Mouse (Mus musculus): ENCODE data around the gene Myof. TPM values are rescaled to one million over a fixed set of nuclear protein-coding genes. Genes with fewer than 3 reads are reported as not detected.

The Myof gene
- polyA plus RNA-seq, 1 experiment from 2014 or later, result 2.6 TPM

DNA sequence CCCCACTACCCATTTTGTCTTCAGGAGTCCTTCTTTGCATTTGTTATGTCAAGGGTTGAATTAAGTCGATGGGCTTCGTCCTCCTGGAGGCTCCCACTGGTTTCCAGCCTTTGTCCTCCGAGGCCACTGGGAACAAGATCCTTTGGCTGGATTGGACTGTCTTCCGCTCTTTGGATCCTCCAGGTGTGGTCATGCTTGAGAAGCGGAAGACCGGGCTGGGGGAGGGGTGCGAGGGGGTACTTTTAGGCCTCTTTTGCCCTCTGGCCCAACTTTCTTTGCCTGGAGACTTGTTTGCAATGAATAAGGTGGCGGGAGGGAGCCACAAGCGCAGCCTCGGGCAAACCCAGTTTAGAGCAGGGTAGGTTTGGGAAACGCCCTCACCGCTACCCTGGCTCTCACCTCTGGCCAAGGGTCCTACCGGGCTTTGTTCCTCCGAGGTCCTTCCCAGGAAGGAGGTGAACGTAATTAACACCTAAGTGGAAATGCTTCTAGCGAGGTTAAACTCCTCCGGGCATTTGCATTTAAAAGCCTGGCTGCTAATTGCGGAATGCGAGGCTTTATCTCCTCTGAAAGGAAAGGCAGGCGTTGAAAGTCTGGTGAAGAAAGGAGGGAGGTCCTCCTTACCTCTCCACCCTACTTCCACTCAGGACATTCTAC lies 165.7 kb downstream of the Myof start:
- 6% methylated on average over 20 of the region's 20 CpGs for WGBS
- Histone ChIP-seq H3K27ac (no peak overlapping the region), H3K4me1 (replicated peaks) (peaks cover 16% of the 10 kb centered on the region), H3K9ac (no peak overlapping the region), H3K4me2 (peak overlapping the region; percentile 40), H3K27me3 (peaks cover 70% of the 10 kb centered on the region), H3K9me3 (no peaks in the 10 kb centered on the region), H3K36me3 (no peaks in the 10 kb centered on the region), H3K4me3 (0 out of 2 replicates have a peak overlapping the region, but pooled peaks have one; percentile 15)
- no peak for ATAC-seq (ENCODE audit: low FRiP score)

DNA sequence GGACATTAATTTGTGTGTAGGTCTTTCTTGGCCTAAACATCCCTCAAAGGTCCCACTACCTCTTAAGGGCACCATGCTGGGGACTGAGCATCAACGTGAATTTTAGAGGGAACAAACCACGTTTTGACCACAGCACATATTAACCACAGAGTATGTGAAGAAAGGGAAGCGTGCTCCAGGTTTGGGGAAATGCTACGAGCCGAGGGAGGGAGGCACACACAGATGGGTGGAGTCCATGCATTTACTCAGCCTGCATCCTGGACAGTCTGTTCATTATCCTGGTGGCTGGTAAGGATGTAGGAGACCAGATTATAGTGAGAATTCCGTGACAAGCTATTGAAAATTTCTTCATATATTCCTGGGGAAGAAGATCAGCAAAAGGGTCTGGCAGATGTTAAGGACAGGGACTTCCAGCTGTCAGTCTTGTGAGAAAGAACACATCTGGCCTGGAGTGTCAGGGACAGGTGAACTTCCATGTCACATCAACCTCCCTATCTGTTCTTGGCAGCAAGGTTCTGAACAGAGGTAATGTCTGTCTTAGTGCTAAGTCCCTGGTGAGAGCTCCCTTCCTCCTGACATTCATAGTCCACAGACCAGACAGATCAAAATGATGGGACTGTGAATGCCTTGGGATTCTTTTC lies 166.7 kb downstream of the Myof start:
- no peak for ATAC-seq (ENCODE audit: low FRiP score)
- no peak overlapping the region for H3K27ac ChIP-seq
- H3K9ac ChIP-seq, result no peak overlapping the region
- no peaks in the 10 kb centered on the region for H3K36me3 ChIP-seq
- H3K27me3 ChIP-seq, result peaks cover 67% of the 10 kb centered on the region
- H3K4me3 ChIP-seq, result no peak overlapping the region
- WGBS, result 60% methylated on average over 6 of the region's 6 CpGs
- H3K4me2 ChIP-seq, result no peak overlapping the region
- H3K4me1 ChIP-seq (replicated peaks), result peaks cover 16% of the 10 kb centered on the region
- no peaks in the 10 kb centered on the region for H3K9me3 ChIP-seq

DNA sequence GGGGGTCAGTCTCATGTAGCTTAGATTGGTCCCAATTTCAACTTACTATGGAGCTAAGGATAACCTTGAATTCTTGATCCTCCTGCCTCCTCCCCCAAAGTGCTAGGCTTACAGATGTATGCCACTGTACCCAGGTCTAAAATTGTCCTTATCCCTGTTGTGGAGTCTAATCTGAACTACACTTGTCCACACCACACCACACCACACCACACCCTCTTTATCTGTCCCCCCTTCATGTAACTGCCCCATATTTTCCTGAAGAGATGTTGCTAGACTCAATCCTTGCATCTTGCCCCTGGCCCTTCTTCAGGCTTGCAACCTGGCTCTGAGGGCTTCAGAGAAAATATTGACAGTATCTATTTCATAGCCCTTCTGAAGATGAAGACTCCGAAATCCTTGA lies 169.9 kb downstream of the Myof start:
- 88% methylated on average over 1 of the region's 1 CpGs for WGBS
- Histone ChIP-seq H3K4me3 (no peak overlapping the region), H3K9me3 (no peaks in the 10 kb centered on the region), H3K4me1 (replicated peaks) (peaks cover 12% of the 10 kb centered on the region), H3K4me2 (no peak overlapping the region), H3K27me3 (peaks cover 36% of the 10 kb centered on the region), H3K9ac (no peak overlapping the region), H3K27ac (no peak overlapping the region), H3K36me3 (no peaks in the 10 kb centered on the region)
- no peak for ATAC-seq (ENCODE audit: low FRiP score)

DNA sequence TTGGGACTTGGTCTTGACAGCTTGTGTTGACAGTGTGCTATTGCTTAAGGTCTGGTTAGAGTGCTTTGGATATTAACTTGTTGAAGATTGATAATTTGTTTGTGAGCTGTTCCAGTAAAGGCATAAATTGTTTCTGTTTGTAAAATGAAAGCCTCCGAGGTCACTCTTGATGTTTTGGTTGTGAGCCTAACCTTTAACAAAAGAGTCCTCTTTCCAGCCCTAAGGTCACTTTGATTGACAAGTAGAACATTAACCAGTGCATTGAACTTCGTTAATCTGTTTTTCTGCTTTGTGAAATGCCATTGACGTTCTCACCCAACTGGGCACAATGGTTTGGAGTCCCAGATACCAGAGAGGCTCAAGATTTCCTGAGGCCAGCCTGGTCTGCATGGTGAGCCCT lies 175.8 kb downstream of the Myof start:
- no peaks in the 10 kb centered on the region for H3K36me3 ChIP-seq
- no peak for ATAC-seq (ENCODE audit: low FRiP score)
- H3K4me2 ChIP-seq, result no peak overlapping the region
- H3K27ac ChIP-seq, result no peak overlapping the region
- no peaks in the 10 kb centered on the region for H3K4me1 ChIP-seq (replicated peaks)
- no peak overlapping the region for H3K9ac ChIP-seq
- no peak overlapping the region for H3K4me3 ChIP-seq
- 69% methylated on average over 3 of the region's 3 CpGs for WGBS
- H3K27me3 ChIP-seq, result no peaks in the 10 kb centered on the region
- H3K9me3 ChIP-seq, result no peaks in the 10 kb centered on the region

DNA sequence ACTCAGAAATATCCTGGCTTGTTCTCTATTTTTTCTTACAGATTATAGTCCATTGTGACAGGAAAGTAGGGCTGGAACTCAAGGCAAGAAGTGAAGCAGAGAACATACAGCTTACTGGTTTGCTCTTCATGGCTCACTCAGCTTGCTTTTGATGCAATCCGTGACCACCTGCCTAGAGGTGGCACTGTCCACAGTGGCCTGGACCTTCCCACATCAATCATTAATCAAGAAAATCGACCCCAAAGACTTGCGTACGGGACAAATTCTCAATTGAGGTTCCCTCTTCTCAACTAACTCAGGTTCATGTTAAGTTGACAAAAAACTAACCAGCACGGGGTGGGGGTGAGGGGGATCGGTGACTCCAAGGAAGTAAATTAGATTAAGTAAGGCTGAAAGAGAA lies 176.4 kb downstream of the Myof start:
- H3K4me1 ChIP-seq (replicated peaks), result no peaks in the 10 kb centered on the region
- no peaks in the 10 kb centered on the region for H3K9me3 ChIP-seq
- no peak overlapping the region for H3K4me2 ChIP-seq
- no peak overlapping the region for H3K4me3 ChIP-seq
- no peaks in the 10 kb centered on the region for H3K27me3 ChIP-seq
- no peak for ATAC-seq (ENCODE audit: low FRiP score)
- H3K36me3 ChIP-seq, result no peaks in the 10 kb centered on the region
- H3K9ac ChIP-seq, result no peak overlapping the region
- WGBS, result 91% methylated on average over 6 of the region's 6 CpGs
- H3K27ac ChIP-seq, result no peak overlapping the region

DNA sequence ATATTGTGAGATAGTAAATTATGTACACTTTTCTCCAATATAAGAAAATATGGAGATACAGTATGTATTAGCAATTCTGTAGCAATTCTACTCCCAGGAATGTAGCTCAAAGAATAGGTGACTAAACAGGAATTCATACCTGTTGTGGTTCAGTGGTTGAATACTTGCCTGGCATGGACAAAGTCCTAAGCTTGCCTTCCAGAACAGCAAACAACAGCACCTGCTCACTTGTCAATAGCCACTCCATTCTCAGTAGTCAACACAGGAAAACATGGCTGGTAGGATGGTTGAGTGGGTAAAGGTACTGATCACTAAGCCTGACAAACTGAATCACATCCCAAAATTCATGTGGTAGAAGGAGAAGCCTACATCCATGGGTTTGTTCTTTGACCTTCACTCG lies 182.2 kb downstream of the Myof start:
- Histone ChIP-seq H3K4me1 (replicated peaks) (no peaks in the 10 kb centered on the region), H3K27me3 (no peaks in the 10 kb centered on the region), H3K9ac (no peak overlapping the region), H3K36me3 (no peaks in the 10 kb centered on the region), H3K9me3 (no peaks in the 10 kb centered on the region), H3K27ac (no peak overlapping the region), H3K4me2 (no peak overlapping the region), H3K4me3 (no peak overlapping the region)
- 85% methylated on average over 1 of the region's 1 CpGs for WGBS
- ATAC-seq (ENCODE audit: low FRiP score), result no peak

DNA sequence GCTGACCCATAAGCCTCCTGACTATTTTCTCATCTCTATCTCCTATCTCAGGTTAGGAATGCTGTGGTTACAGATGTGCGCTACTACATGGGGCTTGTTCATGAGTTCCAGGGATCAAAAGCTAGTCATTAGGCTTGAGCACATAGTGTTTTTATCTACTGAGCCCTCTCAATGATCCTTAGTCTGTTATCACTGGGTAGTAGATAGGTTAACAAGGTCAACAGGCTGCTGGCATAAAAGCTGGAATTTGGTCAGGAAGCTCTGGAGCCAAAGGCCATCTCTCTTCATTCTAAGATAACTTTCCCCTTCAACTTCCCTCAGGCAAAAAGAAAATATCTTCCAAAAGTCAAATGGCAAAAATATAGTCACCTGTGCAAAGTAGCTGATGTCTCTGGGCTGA lies 183.1 kb downstream of the Myof start:
- no peaks in the 10 kb centered on the region for H3K36me3 ChIP-seq
- no peaks in the 10 kb centered on the region for H3K9me3 ChIP-seq
- H3K27ac ChIP-seq, result no peak overlapping the region
- no peak overlapping the region for H3K4me2 ChIP-seq
- no peak overlapping the region for H3K4me3 ChIP-seq
- no peak for ATAC-seq (ENCODE audit: low FRiP score)
- H3K9ac ChIP-seq, result no peak overlapping the region
- no peaks in the 10 kb centered on the region for H3K27me3 ChIP-seq
- WGBS, result 96% methylated on average over 1 of the region's 1 CpGs
- H3K4me1 ChIP-seq (replicated peaks), result no peaks in the 10 kb centered on the region

DNA sequence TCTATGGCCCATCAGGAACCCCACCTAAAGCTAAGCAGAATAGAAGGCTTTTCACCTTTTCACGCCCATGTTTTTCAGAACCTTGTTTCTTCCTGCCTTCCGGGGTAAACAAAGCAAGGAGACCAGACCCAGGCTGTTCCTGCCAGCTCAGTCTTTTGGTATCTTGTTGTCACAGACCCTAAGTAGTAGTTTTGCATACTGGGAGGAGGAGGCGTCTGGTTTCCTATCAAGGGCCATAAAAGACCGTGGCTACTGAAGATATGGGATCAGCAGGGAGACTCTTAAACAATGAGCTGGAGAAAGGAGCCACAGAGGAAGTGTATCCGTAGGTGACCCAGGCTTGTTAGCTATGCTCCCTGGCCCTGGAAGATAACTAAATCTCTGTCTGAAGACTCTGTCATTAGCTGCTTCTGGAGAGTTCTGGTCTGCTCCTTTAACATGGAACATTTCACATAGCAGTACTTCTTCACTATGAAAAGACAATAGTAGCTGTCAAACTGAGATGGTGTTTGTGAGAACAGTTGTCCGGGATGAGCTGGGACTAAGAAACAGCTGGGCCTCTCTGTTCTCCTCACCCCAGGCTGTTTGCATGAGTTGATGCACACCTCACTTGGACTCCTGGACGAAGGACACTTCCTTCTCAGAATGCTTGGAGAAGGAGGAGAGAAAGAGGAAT lies 184.8 kb downstream of the Myof start:
- no peak overlapping the region for H3K27ac ChIP-seq
- H3K4me1 ChIP-seq (replicated peaks), result no peaks in the 10 kb centered on the region
- H3K9me3 ChIP-seq, result no peaks in the 10 kb centered on the region
- 48% methylated on average over 7 of the region's 7 CpGs for WGBS
- ATAC-seq (ENCODE audit: low FRiP score), result no peak
- H3K4me2 ChIP-seq, result no peak overlapping the region
- H3K36me3 ChIP-seq, result no peaks in the 10 kb centered on the region
- no peak overlapping the region for H3K9ac ChIP-seq
- H3K27me3 ChIP-seq, result no peaks in the 10 kb centered on the region
- no peak overlapping the region for H3K4me3 ChIP-seq

DNA sequence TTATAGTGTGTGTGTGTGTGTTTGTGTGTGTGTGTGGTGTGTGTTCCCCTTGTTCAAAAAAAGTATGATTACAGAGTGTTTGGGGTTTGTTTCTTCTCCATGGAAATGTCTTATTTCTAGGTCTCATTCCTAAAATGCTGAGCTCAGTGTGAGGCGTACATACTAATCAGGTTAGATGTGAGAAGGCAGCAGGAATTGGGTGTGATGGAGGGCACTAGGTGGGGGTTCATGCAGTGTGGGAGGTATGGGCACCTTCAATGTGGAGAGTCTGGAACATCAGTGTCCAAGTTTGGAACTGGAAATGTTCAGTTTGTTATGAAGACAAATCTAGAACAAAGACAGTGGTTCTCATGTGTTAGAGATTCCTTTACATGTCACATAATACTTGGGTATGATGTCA lies 191.3 kb downstream of the Myof start:
- 75% methylated on average over 1 of the region's 1 CpGs for WGBS
- no peaks in the 10 kb centered on the region for H3K27me3 ChIP-seq
- no peaks in the 10 kb centered on the region for H3K9me3 ChIP-seq
- H3K4me3 ChIP-seq, result no peak overlapping the region
- no peaks in the 10 kb centered on the region for H3K36me3 ChIP-seq
- no peaks in the 10 kb centered on the region for H3K4me1 ChIP-seq (replicated peaks)
- no peak overlapping the region for H3K27ac ChIP-seq
- ATAC-seq (ENCODE audit: low FRiP score), result no peak
- no peak overlapping the region for H3K4me2 ChIP-seq
- no peak overlapping the region for H3K9ac ChIP-seq

DNA sequence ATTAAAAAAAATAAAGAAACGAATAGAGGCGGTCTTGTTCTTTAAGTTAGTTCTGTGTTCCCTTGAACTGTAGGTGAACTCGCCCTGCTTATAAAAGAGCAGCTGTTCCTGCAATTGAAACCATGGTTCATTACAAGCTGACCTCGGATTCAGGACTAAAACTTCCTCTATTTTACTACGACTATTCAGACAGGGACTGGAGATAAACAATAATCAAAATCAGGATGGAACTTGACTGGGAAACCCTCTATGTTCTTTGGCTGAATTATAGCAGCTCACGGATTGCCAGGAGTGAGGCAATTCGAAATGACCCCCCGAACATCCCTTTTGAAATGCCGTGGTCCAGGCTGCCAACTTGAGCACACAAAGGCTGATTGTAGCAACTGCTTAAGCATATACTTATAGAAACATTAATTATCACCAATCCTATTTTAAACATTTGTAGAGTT lies 191.8 kb downstream of the Myof start:
- Histone ChIP-seq H3K4me2 (no peak overlapping the region), H3K9me3 (no peaks in the 10 kb centered on the region), H3K36me3 (no peaks in the 10 kb centered on the region), H3K9ac (no peak overlapping the region), H3K4me1 (replicated peaks) (no peaks in the 10 kb centered on the region), H3K27ac (no peak overlapping the region), H3K27me3 (no peaks in the 10 kb centered on the region), H3K4me3 (no peak overlapping the region)
- WGBS, result 58% methylated on average over 9 of the region's 9 CpGs
- ATAC-seq (ENCODE audit: low FRiP score), result no peak
